Mouse (Mus musculus): ENCODE measurements around the gene Hoxb1. TPM values are rescaled to one million over a fixed set of nuclear protein-coding genes. Genes with fewer than 3 reads are reported as not detected.

The Hoxb1 gene
- polyA plus RNA-seq, 1 experiment from 2014 or later, result not detected

GRCm38 (mm10) chr11:96374810-96375209 lies 9.3 kb downstream of the Hoxb1 start:
- 2% methylated on average over 7 of the region's 7 CpGs for WGBS
- DNase-seq (ENCODE audit: low spot score) (peak; percentile 39), ATAC-seq (replicated peaks; ENCODE audit: low FRiP score) (no peak)
- no peaks in the 10 kb centered on the region for H3K36me3 ChIP-seq (ENCODE audit: control insufficient read depth, insufficient read depth, low read length)
- H3K27me3 ChIP-seq (ENCODE audit: control insufficient read depth, insufficient read depth, low read length), result peaks cover 70% of the 10 kb centered on the region
- H3K4me3 ChIP-seq (ENCODE audit: low read depth, low read length), result no peak overlapping the region
- no peak overlapping the region for H3K9ac ChIP-seq (ENCODE audit: low read length)
- no peak overlapping the region for H3K4me2 ChIP-seq (ENCODE audit: low read depth, low read length, severe bottlenecking)
- no peaks in the 10 kb centered on the region for H3K9me3 ChIP-seq (ENCODE audit: control insufficient read depth, low read length)
- H3K4me1 ChIP-seq (replicated peaks; ENCODE audit: control insufficient read depth, insufficient read depth, low read length), result no peaks in the 10 kb centered on the region
- H3K27ac ChIP-seq (ENCODE audit: low read depth, low read length), result no peak overlapping the region

GRCm38 (mm10) chr11:96383381-96383780 lies 17.8 kb downstream of the Hoxb1 start:
- Histone ChIP-seq H3K4me2 (ENCODE audit: low read depth, low read length, severe bottlenecking) (no peak overlapping the region), H3K27ac (ENCODE audit: low read depth, low read length) (no peak overlapping the region), H3K36me3 (ENCODE audit: control insufficient read depth, insufficient read depth, low read length) (no peaks in the 10 kb centered on the region), H3K9me3 (ENCODE audit: control insufficient read depth, low read length) (no peaks in the 10 kb centered on the region), H3K27me3 (ENCODE audit: control insufficient read depth, insufficient read depth, low read length) (peaks cover 2% of the 10 kb centered on the region; the same call in 1 of the 2 replicates), H3K4me1 (replicated peaks; ENCODE audit: control insufficient read depth, insufficient read depth, low read length) (no peaks in the 10 kb centered on the region), H3K9ac (ENCODE audit: low read length) (no peak overlapping the region), H3K4me3 (ENCODE audit: low read depth, low read length) (no peak overlapping the region)
- ATAC-seq (replicated peaks; ENCODE audit: low FRiP score) (no peak), DNase-seq (ENCODE audit: low spot score) (no peak)
- WGBS, result 82% methylated on average over 5 of the region's 5 CpGs

- Histone ChIP-seq H3K9me3 (ENCODE audit: control insufficient read depth, low read length) (no peaks in the 10 kb centered on the region), H3K4me2 (ENCODE audit: low read depth, low read length, severe bottlenecking) (no peak overlapping the region), H3K27ac (ENCODE audit: low read depth, low read length) (no peak overlapping the region), H3K36me3 (ENCODE audit: control insufficient read depth, insufficient read depth, low read length) (no peaks in the 10 kb centered on the region), H3K9ac (ENCODE audit: low read length) (no peak overlapping the region), H3K4me3 (ENCODE audit: low read depth, low read length) (no peak overlapping the region), H3K27me3 (ENCODE audit: control insufficient read depth, insufficient read depth, low read length) (no peaks in the 10 kb centered on the region), H3K4me1 (replicated peaks; ENCODE audit: control insufficient read depth, insufficient read depth, low read length) (no peaks in the 10 kb centered on the region)
- DNase-seq (ENCODE audit: low spot score) (no peak), ATAC-seq (replicated peaks; ENCODE audit: low FRiP score) (no peak)
- WGBS, result 81% methylated on average over 2 of the region's 2 CpGs
Observed at GRCm38 (mm10) chr11:96387635-96388034, 22.1 kb downstream of the Hoxb1 start.

- DNase-seq (ENCODE audit: low spot score) (peak; percentile 58), ATAC-seq (replicated peaks; ENCODE audit: low FRiP score) (no peak)
- Histone ChIP-seq H3K4me2 (ENCODE audit: low read depth, low read length, severe bottlenecking) (no peak overlapping the region), H3K9me3 (ENCODE audit: control insufficient read depth, low read length) (no peaks in the 10 kb centered on the region), H3K4me1 (replicated peaks; ENCODE audit: control insufficient read depth, insufficient read depth, low read length) (no peaks in the 10 kb centered on the region; the same call in 1 of the 2 replicates), H3K4me3 (ENCODE audit: low read depth, low read length) (no peak overlapping the region), H3K9ac (ENCODE audit: low read length) (0 out of 2 replicates have a peak overlapping the region, but pooled peaks have one; percentile 2), H3K36me3 (ENCODE audit: control insufficient read depth, insufficient read depth, low read length) (no peaks in the 10 kb centered on the region), H3K27ac (ENCODE audit: low read depth, low read length) (no peak overlapping the region), H3K27me3 (ENCODE audit: control insufficient read depth, insufficient read depth, low read length) (peaks cover 2% of the 10 kb centered on the region; the same call in 1 of the 2 replicates)
- WGBS, result 11% methylated on average over 15 of the region's 15 CpGs
Observed at GRCm38 (mm10) chr11:96396772-96397626, 31.4 kb downstream of the Hoxb1 start.

GRCm38 (mm10) chr11:96397806-96398335 lies 32.3 kb downstream of the Hoxb1 start:
- ATAC-seq (replicated peaks; ENCODE audit: low FRiP score) (no peak), DNase-seq (ENCODE audit: low spot score) (no peak)
- H3K27me3 ChIP-seq (ENCODE audit: control insufficient read depth, insufficient read depth, low read length), result peaks cover 2% of the 10 kb centered on the region; the same call in 1 of the 2 replicates

GRCm38 (mm10) chr11:96399923-96400322 lies 34.4 kb downstream of the Hoxb1 start:
- H3K27me3 ChIP-seq (ENCODE audit: control insufficient read depth, insufficient read depth, low read length), result peaks cover 2% of the 10 kb centered on the region; the same call in 1 of the 2 replicates

More at GRCm38 (mm10) chr11:96397806-96398335, 32.3 kb downstream of the Hoxb1 start:
- H3K9me3 ChIP-seq (ENCODE audit: control insufficient read depth, low read length), result no peaks in the 10 kb centered on the region
- no peak overlapping the region for H3K4me3 ChIP-seq (ENCODE audit: low read depth, low read length)
- H3K4me2 ChIP-seq (ENCODE audit: low read depth, low read length, severe bottlenecking), result no peak overlapping the region
- H3K27ac ChIP-seq (ENCODE audit: low read depth, low read length), result no peak overlapping the region
- H3K9ac ChIP-seq (ENCODE audit: low read length), result no peak overlapping the region
- WGBS, result 23% methylated on average over 7 of the region's 7 CpGs
- H3K4me1 ChIP-seq (replicated peaks; ENCODE audit: control insufficient read depth, insufficient read depth, low read length), result no peaks in the 10 kb centered on the region; the same call in 1 of the 2 replicates
- no peaks in the 10 kb centered on the region for H3K36me3 ChIP-seq (ENCODE audit: control insufficient read depth, insufficient read depth, low read length)

GRCm38 (mm10) chr11:96404016-96404604 lies 38.6 kb downstream of the Hoxb1 start:
- Histone ChIP-seq H3K9ac (ENCODE audit: low read length) (no peak overlapping the region), H3K4me2 (ENCODE audit: low read depth, low read length, severe bottlenecking) (no peak overlapping the region), H3K9me3 (ENCODE audit: control insufficient read depth, low read length) (no peaks in the 10 kb centered on the region), H3K4me1 (replicated peaks; ENCODE audit: control insufficient read depth, insufficient read depth, low read length) (no peaks in the 10 kb centered on the region), H3K27me3 (ENCODE audit: control insufficient read depth, insufficient read depth, low read length) (peaks cover 5% of the 10 kb centered on the region; the same call in 1 of the 2 replicates), H3K4me3 (ENCODE audit: low read depth, low read length) (no peak overlapping the region), H3K36me3 (ENCODE audit: control insufficient read depth, insufficient read depth, low read length) (no peaks in the 10 kb centered on the region), H3K27ac (ENCODE audit: low read depth, low read length) (no peak overlapping the region)
- ATAC-seq (replicated peaks; ENCODE audit: low FRiP score) (no peak), DNase-seq (ENCODE audit: low spot score) (no peak)
- 66% methylated on average over 10 of the region's 10 CpGs for WGBS

More at GRCm38 (mm10) chr11:96399923-96400322, 34.4 kb downstream of the Hoxb1 start:
- ATAC-seq (replicated peaks; ENCODE audit: low FRiP score), result no peak
- Histone ChIP-seq H3K4me2 (ENCODE audit: low read depth, low read length, severe bottlenecking) (no peak overlapping the region), H3K4me1 (replicated peaks; ENCODE audit: control insufficient read depth, insufficient read depth, low read length) (no peaks in the 10 kb centered on the region; the same call in 1 of the 2 replicates), H3K9ac (ENCODE audit: low read length) (no peak overlapping the region), H3K4me3 (ENCODE audit: low read depth, low read length) (no peak overlapping the region), H3K27ac (ENCODE audit: low read depth, low read length) (no peak overlapping the region), H3K9me3 (ENCODE audit: control insufficient read depth, low read length) (no peaks in the 10 kb centered on the region), H3K36me3 (ENCODE audit: control insufficient read depth, insufficient read depth, low read length) (no peaks in the 10 kb centered on the region)
- 23% methylated on average over 8 of the region's 8 CpGs for WGBS
- no peak for DNase-seq (ENCODE audit: low spot score)

GRCm38 (mm10) chr11:96404831-96405230 lies 39.3 kb downstream of the Hoxb1 start:
- no peak overlapping the region for H3K9ac ChIP-seq (ENCODE audit: low read length)
- H3K27ac ChIP-seq (ENCODE audit: low read depth, low read length), result no peak overlapping the region
- peaks cover 5% of the 10 kb centered on the region; the same call in 1 of the 2 replicates for H3K27me3 ChIP-seq (ENCODE audit: control insufficient read depth, insufficient read depth, low read length)
- H3K4me3 ChIP-seq (ENCODE audit: low read depth, low read length), result no peak overlapping the region
- DNase-seq (ENCODE audit: low spot score) (no peak), ATAC-seq (replicated peaks; ENCODE audit: low FRiP score) (no peak)
- H3K4me2 ChIP-seq (ENCODE audit: low read depth, low read length, severe bottlenecking), result no peak overlapping the region
- H3K4me1 ChIP-seq (replicated peaks; ENCODE audit: control insufficient read depth, insufficient read depth, low read length), result no peaks in the 10 kb centered on the region
- no peaks in the 10 kb centered on the region for H3K36me3 ChIP-seq (ENCODE audit: control insufficient read depth, insufficient read depth, low read length)
- 83% methylated on average over 7 of the region's 7 CpGs for WGBS
- H3K9me3 ChIP-seq (ENCODE audit: control insufficient read depth, low read length), result no peaks in the 10 kb centered on the region

All from forebrain, embryonic 11.5 days (tissue).